Mouse (Mus musculus): ENCODE data around the gene Meox1.

Meox1 gene

DNA sequence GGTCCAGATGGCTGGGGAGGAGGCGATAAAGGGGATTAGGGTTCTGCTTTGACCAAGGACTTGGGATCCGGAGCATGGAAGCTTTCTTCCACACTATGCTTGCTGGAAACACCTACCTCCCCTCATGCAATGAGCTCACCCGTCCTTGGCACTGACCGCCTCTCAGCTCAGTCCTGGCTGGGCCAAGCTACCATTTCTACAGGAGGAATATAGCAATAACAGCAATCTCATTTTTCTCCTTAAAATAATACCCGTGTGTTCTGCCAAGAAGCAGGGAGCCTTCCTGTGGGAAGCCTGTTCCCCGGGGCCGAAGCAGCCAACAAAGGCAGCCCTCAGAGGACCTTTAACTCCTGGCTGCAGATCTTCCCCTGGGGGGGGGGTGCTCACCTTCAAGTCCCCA, 43.1 kb downstream of the Meox1 start:
- DNase-seq (ENCODE audit: low spot score) = no peak

DNA sequence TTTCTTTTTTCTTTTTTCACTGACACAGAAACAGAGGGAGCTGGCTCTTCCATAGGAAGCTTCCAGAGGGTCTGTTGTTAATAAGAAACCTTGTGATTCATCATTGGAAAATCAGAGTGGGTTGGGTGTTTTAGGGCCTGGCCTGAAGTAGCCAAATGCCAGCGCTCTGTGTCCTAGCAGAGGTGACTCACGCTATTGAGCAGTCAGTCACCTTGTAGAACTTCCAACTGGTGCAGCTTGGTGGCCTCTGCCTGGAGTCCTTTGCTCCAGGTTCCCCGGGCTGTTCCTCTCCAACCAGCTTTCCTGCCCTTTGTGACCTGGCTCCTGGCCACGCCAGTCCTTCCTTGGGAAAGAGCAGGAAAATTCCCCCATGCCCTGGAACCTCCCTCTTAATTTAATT, 44.9 kb downstream of the Meox1 start:
- DNase-seq (ENCODE audit: low spot score) = no peak

DNA sequence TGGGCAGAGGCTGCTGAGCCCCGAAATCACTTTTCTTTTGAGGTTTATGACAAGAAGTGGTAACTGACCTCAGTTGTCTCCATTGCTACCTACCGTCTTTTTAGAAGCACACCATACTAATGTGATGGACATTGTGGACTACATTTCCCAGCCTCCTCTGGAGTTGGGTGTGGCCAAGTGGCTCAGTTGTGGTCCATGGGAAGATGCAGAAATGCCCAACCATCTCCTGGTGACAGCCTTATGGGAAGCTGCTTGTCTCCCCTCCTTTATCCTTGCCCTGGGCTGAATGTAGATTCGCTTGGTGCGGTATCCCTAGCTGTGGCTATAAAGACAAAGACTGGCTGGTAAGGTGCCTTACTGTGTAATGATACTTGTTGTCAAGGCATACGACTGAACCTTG, 46.7 kb downstream of the Meox1 start:
- no peak for DNase-seq (ENCODE audit: low spot score)

DNA sequence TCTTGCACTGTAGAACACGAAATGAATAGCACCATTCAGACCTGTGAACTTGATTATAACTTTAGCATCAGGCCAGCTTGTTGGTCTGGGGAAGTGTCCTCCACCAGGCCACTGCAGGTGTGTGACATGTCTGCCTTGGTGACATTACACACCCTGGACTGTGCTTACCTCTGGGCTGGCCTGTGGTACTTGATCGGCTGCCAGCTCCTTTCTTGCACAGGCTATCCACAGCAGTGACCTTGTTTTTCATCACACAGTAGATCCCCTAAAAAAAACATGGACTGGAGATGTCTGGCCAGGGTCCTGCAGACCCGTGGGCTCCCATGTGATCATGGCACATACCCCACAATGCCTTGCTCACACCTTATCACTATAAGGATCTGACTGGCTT, 51.4 kb downstream of the Meox1 start:
- DNase-seq (ENCODE audit: low spot score) = no peak

DNA sequence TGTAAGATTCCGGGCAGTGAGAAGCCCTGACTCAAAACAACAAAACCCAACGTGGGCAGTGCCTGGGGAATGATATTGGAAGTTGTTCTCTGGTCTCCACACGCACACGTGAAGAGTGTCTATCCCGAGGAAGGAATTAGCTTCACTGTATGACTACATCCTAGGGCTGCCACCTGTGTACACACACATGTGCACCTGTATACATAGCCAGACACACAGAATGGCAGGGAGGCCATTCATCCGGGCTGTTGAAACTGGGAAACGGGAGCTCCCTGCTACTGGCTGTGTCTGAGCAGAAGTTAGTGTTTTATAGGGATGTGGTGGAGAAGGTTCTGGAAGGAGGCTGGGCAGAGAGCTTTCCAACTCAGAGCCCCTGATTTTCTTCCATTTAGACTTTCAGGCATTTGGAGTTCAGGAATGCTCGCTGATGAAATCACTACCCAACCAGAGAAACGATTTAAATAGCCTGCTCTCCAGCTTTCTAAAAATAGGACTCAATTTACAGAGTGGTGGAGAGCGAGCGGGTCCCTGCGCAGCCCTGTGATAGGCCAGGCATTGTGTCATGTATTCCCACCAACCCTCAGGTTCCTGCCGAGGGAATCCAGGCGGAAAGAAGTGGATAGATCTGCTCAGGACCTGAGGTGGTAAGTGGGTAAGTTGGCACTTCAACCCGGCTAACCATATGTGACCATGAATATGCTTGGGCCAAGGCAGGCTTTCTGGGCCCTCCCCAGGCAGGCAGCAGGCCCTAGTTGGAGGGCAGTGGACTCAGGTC, 52.0 kb downstream of the Meox1 start:
- DNase-seq (ENCODE audit: low spot score) = no peak

DNA sequence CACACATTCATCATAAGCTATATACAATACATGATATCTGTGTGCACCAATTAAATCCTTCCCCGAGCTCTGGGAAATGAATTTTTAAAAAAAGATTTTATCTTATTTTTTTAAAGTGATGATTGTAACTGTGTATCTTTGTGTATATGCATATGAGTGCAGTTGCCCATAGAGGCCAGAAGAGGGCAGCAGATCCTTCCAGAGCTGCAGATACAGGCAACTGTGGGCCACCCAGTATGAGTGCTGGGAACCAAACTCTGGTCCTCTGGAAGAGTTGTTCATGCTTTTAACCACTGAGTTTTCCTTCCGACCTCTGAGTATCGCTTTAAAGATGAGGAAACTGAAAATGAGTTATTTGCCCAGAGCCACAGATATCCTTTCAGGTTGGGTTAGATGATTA, 53.8 kb downstream of the Meox1 start:
- no peak for DNase-seq (ENCODE audit: low spot score)

DNA sequence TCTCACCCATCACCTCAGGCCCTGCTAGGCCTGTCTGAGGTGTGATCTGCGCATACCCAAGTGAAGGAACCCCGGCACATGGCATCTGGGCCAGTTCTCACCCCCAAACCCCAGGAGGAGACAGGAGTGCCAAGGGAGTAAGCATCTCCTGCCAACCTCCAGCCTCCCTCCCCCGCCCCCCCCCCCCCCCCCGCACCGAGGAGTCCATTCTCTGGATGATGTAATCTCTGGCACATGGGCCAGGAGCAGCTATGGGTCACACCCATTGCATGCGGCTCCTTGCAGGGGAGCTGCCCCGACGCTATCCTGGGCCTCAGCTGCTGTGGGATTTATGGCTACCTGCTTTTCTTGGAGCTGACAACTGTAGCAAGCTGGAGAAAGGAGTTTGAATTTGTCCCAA, 54.7 kb downstream of the Meox1 start:
- no peak for DNase-seq (ENCODE audit: low spot score)

DNA sequence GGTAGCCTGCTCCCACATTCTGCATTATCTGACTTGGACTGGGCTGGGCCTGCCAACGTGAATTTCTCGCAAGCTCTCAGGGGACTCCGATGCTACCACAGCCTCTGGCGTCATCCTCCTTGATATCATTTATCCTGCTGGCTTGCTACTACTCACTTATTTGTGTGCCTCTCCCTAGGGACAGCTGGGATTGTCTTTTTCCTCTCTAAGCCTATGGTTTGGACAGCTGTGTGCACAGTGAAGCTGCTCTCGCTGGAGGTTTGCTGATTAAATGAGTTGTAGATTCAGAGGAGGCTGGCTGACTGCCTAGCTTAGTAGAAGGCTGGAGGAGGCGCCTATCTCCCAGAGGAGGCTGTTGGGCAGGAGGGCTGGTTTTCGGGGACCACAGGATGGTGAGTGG, 62.2 kb downstream of the Meox1 start:
- DNase-seq (ENCODE audit: low spot score) = no peak

DNA sequence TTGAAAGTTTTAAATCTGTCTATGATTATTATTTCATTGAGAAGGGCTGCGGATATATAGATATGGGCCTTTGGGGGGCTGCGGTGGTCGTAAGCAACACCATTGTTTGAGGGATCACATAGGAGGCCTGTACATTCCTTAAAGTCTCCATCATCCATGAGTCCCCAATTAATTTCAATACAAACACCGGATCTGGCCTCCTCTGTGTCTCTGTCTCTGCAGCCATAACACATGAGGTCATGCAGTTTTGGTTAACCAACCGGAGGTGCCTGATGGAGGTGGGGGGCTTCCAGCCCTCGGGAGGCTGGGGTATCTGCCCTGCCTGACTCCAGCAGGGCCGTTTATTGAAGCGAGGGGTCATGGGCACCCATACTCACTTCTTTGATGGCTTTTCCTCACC, 63.6 kb downstream of the Meox1 start:
- no peak for DNase-seq (ENCODE audit: low spot score)

DNA sequence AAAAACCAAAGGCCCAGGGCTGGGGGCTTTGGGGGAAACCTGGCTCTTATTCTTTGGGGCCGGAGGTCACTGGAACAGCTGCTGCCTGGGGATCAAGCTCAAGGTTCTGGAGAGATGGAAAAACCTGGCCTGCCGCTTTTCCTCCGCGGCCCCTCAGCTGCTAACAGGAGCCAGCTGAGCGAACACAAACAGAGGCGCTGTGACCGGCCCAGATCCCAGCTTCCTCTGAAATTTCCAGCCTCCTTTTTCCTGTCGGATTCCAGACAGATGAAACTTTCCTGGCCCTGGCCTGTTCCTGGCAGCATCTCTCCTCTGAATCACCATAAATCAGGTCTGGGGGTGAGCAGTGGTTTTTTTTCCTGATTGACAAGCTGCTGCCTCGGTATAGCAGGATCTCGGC, 64.1 kb downstream of the Meox1 start:
- no peak for DNase-seq (ENCODE audit: low spot score)

DNA sequence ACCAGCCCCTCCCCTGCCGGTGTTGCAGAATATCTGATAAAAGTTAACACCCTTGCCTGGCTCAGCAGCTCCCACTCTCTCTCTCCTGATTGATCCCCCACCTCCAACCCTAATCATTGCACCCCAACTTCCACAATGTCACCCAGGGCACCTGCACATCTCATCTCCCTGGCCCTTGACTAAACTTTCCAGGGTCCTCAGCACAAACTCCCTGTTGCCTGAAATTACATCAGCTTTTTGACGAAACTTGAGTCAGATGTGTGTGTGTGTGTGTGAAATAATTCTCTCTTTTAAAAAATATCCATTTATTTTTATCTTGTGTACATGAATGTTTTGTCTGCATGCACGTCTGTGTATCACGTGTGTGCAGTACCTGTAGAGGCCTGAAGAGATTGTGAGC, 65.5 kb downstream of the Meox1 start:
- no peak for DNase-seq (ENCODE audit: low spot score)

All from c-Kit-positive CD71-positive TER-119-positive erythroid progenitor cells, embryonic 14.5 days (primary cell).